Mouse (Mus musculus) lung, embryonic 16.5 days (tissue): ENCODE data around the gene Polr2h. TPM values are rescaled to one million over a fixed set of nuclear protein-coding genes. Genes with fewer than 3 reads are reported as not detected.
A peak's percentile ranks its signal among the peaks of the same experiment; 100 is the strongest.

Source experiments
- ATAC-seq: fragments of 200-750 bp; cut with Nextera tagmentation; 2 replicates; pipeline ENCODE4 v1.8.0; 2017; ENCODE audit warnings: low read depth, mild to moderate bottlenecking, moderate library complexity
- H3K27ac ChIP-seq: fragments of 300-500 bp; sonication (generic); 2 replicates; pipeline ENCODE4 v1.5.1; 2014; ENCODE audit warnings: mild to moderate bottlenecking, control low read depth, low read length
- H3K27me3 ChIP-seq: fragments of 300-500 bp; sonication (generic); 2 replicates; pipeline ENCODE4 v1.6.1; 2014; ENCODE audit warnings: low read depth, low read length, mixed read lengths; ENCODE audit not compliant: control insufficient read depth, insufficient read depth
- H3K36me3 ChIP-seq: fragments of 300-500 bp; sonication (generic); 2 replicates; pipeline ENCODE4 v1.6.1; 2014; ENCODE audit warnings: low read length; ENCODE audit not compliant: control insufficient read depth, insufficient read depth
- H3K4me1 ChIP-seq: fragments of 300-500 bp; sonication (generic); replicated peaks from 2 replicates; pipeline ENCODE4 v1.6.1; 2014; ENCODE audit warnings: low read length, mixed read lengths; ENCODE audit not compliant: control insufficient read depth, insufficient read depth
- H3K4me2 ChIP-seq: fragments of 300-500 bp; sonication (generic); 2 replicates; pipeline ENCODE4 v1.6.1; 2014; ENCODE audit warnings: low read depth, low read length, control low read depth
- H3K4me3 ChIP-seq: fragments of 300-500 bp; sonication (generic); 2 replicates; pipeline ENCODE4 v1.5.1; 2014; ENCODE audit warnings: mild to moderate bottlenecking, low read length, control low read depth
- H3K9ac ChIP-seq: fragments of 300-500 bp; sonication (generic); 2 replicates; pipeline ENCODE4 v1.6.1; 2014; ENCODE audit warnings: low read length, control low read depth
- H3K9me3 ChIP-seq: fragments of 300-500 bp; sonication (generic); 2 replicates; pipeline ENCODE4 v1.6.1; 2016; ENCODE audit warnings: low read length; ENCODE audit not compliant: control insufficient read depth
- WGBS: fragments of 180-500 bp; shearing (Covaris S2); extraction: QIAGEN DNeasy Blood & Tissue Kit; methylation state at CpG from one replicate; pipeline ENCODE4 v1.1.7; 2014; 5-methylcytosine and 5-hydroxymethylcytosine counted together
- polyA plus RNA-seq: library from polyadenylated mRNA; unstranded; fragments of >200 nt; fragmentation: Nextera tagmentation; extraction: Ambion mirVana; gene quantifications from 2 replicates; pipeline ENCODE4 v1.2.1, GENCODE M21; 2015

Gene Polr2h
- polyA plus RNA-seq, 1 experiment from 2014 or later: 74.3 TPM

DNA sequence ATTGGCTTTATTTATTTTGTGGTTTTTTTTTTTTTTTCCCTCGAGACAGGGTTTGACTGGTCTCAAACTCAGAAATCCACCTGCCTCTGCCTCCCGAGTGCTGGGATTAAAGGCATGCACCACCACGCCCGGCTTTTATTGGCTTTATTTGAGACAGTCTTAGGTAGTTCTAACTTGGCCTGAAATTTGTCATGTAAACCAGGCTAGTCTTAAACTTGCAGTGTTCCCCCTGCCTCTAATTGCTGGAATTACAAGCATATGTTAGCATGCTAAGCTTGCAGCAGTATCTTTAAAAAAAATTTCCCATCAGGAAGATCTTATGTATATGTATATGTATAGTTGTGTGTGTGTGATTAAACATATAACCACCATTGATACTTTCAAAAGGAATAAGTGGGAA is 40.8 kb upstream of the Polr2h start:
- no peak overlapping the region for H3K9ac ChIP-seq
- no peak overlapping the region for H3K4me2 ChIP-seq
- ATAC-seq: no peak
- no peak overlapping the region for H3K4me3 ChIP-seq
- peaks cover 25% of the 10 kb centered on the region for H3K4me1 ChIP-seq
- no peaks in the 10 kb centered on the region for H3K9me3 ChIP-seq
- H3K27ac ChIP-seq: no peak overlapping the region
- 69% methylated on average over 4 of the region's 4 CpGs for WGBS
- H3K36me3 ChIP-seq: peaks cover 51% of the 10 kb centered on the region
- no peaks in the 10 kb centered on the region for H3K27me3 ChIP-seq

DNA sequence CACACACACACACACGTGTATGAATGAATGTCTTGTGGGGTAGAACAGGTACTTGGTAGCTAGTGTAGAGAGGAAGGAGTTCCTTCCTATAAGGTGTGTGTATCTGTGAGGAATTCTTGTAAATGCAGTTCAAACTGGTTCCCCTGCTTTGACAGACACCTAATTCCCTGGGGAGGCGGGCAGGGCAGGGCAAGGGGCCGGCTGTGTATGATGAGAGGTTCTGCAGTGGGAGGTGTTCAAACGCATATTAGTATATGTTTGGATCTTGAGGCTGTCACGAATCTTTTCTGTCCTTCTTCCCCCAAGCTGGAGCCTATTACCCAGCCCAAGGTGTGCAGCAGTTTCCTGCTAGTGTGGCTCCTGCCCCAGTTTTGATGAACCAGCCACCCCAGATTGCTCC is 40.1 kb upstream of the Polr2h start:
- H3K36me3 ChIP-seq: peaks cover 58% of the 10 kb centered on the region
- no peak for ATAC-seq
- no peaks in the 10 kb centered on the region for H3K9me3 ChIP-seq
- H3K9ac ChIP-seq: no peak overlapping the region
- 70% methylated on average over 5 of the region's 5 CpGs for WGBS
- no peak overlapping the region for H3K27ac ChIP-seq
- peaks cover 21% of the 10 kb centered on the region for H3K4me1 ChIP-seq
- no peak overlapping the region for H3K4me2 ChIP-seq
- H3K27me3 ChIP-seq: no peaks in the 10 kb centered on the region
- H3K4me3 ChIP-seq: no peak overlapping the region

DNA sequence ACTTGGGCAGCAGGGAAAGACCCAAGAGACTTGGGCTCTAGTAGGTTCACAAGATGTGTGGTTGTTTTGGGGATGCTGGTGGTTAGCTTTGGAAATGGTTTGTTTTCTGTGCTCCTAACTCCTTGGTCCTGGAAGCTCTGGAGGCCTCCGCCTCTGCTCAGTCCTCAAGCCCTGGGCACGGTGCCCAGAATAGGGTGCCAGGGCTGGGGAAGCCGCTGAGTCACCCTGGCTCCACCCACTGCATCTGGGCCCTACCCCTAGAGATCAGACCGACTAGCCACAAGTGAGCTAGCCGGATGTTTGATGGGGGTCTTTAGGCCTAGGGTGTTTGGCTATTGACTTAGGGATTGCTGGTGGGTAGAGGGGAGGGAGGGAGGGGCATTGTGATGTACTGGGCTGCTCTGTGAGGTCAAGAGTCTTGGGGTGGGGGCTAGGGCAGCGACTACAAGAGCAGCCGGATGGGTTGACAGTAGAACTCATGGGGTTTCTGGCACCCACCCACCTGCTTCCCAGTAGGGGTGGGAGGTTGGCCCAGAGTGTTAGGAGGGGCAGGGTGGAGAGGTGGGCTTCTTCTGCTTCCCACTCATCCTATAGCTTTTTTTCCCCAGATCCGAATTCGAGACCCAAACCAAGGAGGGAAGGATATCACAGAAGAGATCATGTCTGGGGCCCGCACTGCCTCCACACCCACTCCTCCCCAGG is 39.3 kb upstream of the Polr2h start:
- peak; percentile 70 for ATAC-seq
- no peak overlapping the region for H3K4me3 ChIP-seq
- 55% methylated on average over 10 of the region's 10 CpGs for WGBS
- no peaks in the 10 kb centered on the region for H3K9me3 ChIP-seq
- H3K36me3 ChIP-seq: peaks cover 64% of the 10 kb centered on the region
- H3K9ac ChIP-seq: no peak overlapping the region
- no peak overlapping the region for H3K27ac ChIP-seq
- no peak overlapping the region for H3K4me2 ChIP-seq
- no peaks in the 10 kb centered on the region for H3K27me3 ChIP-seq
- H3K4me1 ChIP-seq: peaks cover 21% of the 10 kb centered on the region

DNA sequence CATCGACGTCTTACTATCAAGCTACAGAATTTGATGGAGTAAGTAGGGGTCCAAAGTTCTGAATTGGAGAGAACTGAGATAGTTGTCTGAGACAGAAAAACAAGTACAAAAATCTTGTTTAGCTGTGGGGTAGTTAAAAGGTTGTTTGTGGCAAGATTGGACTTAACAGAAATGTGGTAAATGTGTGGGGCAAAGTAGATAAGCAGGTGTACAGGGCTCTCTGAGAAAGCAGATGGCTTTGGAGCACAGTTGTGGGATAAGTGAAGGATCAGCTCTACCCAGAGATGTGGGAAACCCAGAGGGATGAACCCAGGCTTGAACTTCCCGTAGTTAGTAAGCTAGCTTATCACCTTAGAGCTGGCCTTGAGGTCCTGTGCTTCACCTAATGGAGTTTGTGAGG is 26.7 kb upstream of the Polr2h start:
- ATAC-seq: no peak
- Histone ChIP-seq H3K4me2 (no peak overlapping the region), H3K4me3 (no peak overlapping the region), H3K9me3 (no peaks in the 10 kb centered on the region), H3K27ac (no peak overlapping the region), H3K9ac (no peak overlapping the region), H3K27me3 (no peaks in the 10 kb centered on the region), H3K36me3 (peaks cover 59% of the 10 kb centered on the region), H3K4me1 (peaks cover 19% of the 10 kb centered on the region)
- 85% methylated on average over 3 of the region's 3 CpGs for WGBS

DNA sequence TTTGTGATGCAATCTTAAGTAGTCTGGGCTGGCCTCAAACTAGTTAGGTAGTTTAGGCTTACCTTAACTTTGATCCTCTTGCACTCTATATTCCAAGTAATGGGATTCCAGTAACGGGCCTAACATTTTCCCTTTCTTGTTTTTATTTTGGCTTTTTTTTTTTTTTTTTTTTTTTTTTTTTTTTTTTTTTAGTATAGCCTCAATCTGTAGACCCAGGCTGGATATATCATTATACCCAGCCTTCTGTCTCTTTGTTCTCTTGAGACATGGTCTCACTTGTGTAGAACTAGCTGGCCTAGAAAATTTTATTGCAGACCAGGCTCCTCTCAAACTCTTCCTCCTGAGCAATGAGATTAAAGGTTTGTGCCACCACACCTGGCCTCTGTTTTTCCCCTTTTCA is 25.8 kb upstream of the Polr2h start:
- no peaks in the 10 kb centered on the region; the same call in 1 of the 2 replicates for H3K27me3 ChIP-seq
- H3K9ac ChIP-seq: no peak overlapping the region
- WGBS: 58% methylated on average over 1 of the region's 1 CpGs
- H3K4me3 ChIP-seq: no peak overlapping the region
- no peaks in the 10 kb centered on the region for H3K9me3 ChIP-seq
- no peak overlapping the region for H3K27ac ChIP-seq
- no peak overlapping the region for H3K4me2 ChIP-seq
- no peak for ATAC-seq
- H3K4me1 ChIP-seq: peaks cover 25% of the 10 kb centered on the region
- H3K36me3 ChIP-seq: peaks cover 50% of the 10 kb centered on the region

DNA sequence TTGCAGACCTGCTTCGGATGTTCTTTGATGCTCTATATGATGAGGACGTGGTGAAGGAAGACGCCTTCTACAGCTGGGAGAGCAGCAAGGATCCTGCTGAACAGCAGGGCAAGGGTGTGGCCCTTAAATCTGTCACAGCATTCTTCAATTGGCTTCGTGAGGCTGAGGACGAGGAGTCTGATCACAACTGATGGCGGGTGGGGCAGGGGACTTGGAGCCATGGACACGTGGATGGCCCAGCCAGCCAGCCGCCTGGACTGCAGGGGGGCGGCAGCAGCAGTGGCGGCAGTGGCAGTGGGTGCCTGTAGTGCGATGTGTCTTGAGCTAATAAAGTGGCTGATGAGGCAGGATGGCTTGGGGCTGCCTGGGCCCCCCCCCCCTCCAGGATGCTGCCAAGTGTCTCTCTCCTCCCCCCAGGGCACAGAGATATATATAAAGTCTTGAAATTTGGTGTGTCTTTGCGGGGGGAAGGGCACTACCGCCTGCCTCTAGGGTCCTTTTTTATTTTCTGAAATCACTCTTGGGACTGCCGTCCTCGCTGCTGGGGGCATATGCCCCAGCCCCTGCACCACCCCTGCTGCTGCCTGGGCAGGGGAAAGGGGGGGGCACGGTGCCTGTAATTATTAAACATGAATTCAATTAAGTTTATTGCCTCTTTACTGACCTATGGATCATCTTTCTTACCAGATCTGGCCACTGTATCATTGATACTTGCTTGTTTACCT is 25.1 kb upstream of the Polr2h start:
- Histone ChIP-seq H3K9ac (no peak overlapping the region; the same call in 1 of the 2 replicates), H3K27ac (no peak overlapping the region), H3K4me2 (peak overlapping the region; percentile 77; the same call in 1 of the 2 replicates), H3K9me3 (no peaks in the 10 kb centered on the region), H3K36me3 (peaks cover 42% of the 10 kb centered on the region), H3K4me1 (peaks cover 25% of the 10 kb centered on the region), H3K4me3 (no peak overlapping the region), H3K27me3 (no peaks in the 10 kb centered on the region; the same call in 1 of the 2 replicates)
- no peak for ATAC-seq
- 47% methylated on average over 16 of the region's 16 CpGs for WGBS

DNA sequence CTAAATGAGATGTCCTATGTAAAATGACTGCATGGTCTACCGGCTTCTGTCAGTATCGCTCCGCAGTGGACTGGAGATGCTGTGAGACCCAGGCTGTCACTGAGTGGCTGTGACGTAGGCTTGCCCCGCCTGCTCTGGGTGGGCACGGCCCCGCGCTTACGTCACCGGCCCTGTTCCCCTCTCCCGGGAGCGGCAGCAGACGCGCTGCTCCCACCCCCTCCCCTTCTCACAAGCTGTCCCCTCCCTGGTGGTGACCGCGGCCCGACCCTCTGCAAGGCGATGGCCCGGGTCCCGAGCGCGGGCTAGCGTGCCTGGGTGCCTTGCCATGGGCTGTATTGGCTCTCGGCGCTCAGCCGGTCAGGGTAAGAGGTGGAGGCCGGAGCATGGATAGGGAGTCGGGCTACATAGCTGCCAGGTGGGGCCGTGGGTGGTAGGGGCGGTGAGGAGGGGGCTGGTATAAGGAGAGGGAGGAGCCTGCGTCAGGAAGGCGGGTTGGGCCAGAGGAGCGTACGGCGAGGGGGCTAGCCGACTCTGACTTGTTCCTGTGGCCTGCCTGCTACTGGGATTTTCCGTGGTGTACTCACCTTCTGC is 24.3 kb upstream of the Polr2h start, which contains the start of gene Fam131a:
Gene Fam131a (plus strand): TSS at position 131 of the 591 bp plus-strand sequence.
- Histone ChIP-seq H3K36me3 (peaks cover 36% of the 10 kb centered on the region), H3K27ac (peak within 1 kb of the TSS; percentile 71), H3K4me2 (peak within 1 kb of the TSS; percentile 77), H3K4me3 (peak within 1 kb of the TSS; percentile 61), H3K9me3 (no peaks in the 10 kb centered on the region), H3K9ac (peak within 1 kb of the TSS; percentile 73), H3K4me1 (peaks cover 25% of the 10 kb centered on the region), H3K27me3 (no peaks in the 10 kb centered on the region; the same call in 1 of the 2 replicates)
- WGBS: under 1% methylated on average over 36 of the region's 37 CpGs
- ATAC-seq: peak; percentile 96

DNA sequence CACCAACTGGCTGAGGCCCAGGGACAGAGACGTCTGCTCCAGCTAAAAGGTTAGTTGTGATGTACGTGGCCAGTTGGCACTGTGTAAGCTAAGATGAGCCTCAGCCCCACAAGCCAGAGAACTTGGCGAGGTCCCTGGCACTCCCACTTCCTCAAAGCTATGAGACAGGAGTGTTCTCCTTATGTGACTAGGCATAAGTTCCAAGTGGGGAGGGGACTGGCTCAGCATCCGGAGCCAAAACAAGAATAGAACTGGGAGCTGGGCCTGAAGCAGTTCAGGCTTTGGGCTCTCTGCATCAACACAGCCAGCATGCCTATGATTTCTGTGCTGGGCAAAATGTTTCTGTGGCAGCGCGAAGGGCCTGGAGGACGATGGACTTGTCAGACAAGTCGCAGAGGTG is 22.7 kb upstream of the Polr2h start:
- H3K4me1 ChIP-seq: peaks cover 25% of the 10 kb centered on the region
- no peak overlapping the region for H3K4me3 ChIP-seq
- 59% methylated on average over 8 of the region's 8 CpGs for WGBS
- H3K27me3 ChIP-seq: no peaks in the 10 kb centered on the region; the same call in 1 of the 2 replicates
- peaks cover 21% of the 10 kb centered on the region for H3K36me3 ChIP-seq
- H3K27ac ChIP-seq: 0 out of 2 replicates have a peak overlapping the region, but pooled peaks have one; percentile 16
- H3K9me3 ChIP-seq: no peaks in the 10 kb centered on the region
- no peak overlapping the region for H3K4me2 ChIP-seq
- no peak for ATAC-seq
- H3K9ac ChIP-seq: no peak overlapping the region
